Mouse (Mus musculus) liver, postnatal 0 days (tissue): ENCODE results near the gene Zfp384. TPM values are rescaled to one million over a fixed set of nuclear protein-coding genes. Genes with fewer than 3 reads are reported as not detected.

Experiments used
- ATAC-seq: fragments of 200-750 bp; cut with Nextera tagmentation; 2 replicates; pipeline ENCODE4 v1.8.0; 2017; ENCODE audit warnings: mild to moderate bottlenecking, moderate library complexity
- DNase-seq: peaks from one replicate; pipeline ENCODE4 v3.0.0-alpha.2; 2016
- H3K27ac ChIP-seq: fragments of 300-500 bp; sonication (generic); 2 replicates; pipeline ENCODE4 v1.5.1; 2014; ENCODE audit warnings: antibody characterized with exemption, moderate library complexity, mild to moderate bottlenecking, low read depth
- H3K27me3 ChIP-seq: fragments of 300-500 bp; sonication (generic); 2 replicates; pipeline ENCODE4 v1.6.1; 2014; ENCODE audit warnings: low read length, control low read depth, mixed read lengths; ENCODE audit not compliant: insufficient read depth
- H3K36me3 ChIP-seq: fragments of 300-500 bp; sonication (generic); replicated peaks from 2 replicates; pipeline ENCODE4 v1.6.1; 2014; ENCODE audit warnings: mild to moderate bottlenecking, control low read depth, low read length, moderate library complexity, mixed read lengths; ENCODE audit not compliant: insufficient read depth
- H3K4me1 ChIP-seq: fragments of 300-500 bp; sonication (generic); 2 replicates; pipeline ENCODE4 v1.6.1; 2014; ENCODE audit warnings: antibody characterized with exemption, mild to moderate bottlenecking, control low read depth; ENCODE audit not compliant: insufficient read depth
- H3K4me2 ChIP-seq: fragments of 300-500 bp; sonication (generic); 2 replicates; pipeline ENCODE4 v1.6.1; 2014; ENCODE audit warnings: low read depth, mild to moderate bottlenecking, low read length, moderate library complexity, mixed read lengths
- H3K4me3 ChIP-seq: fragments of 300-500 bp; sonication (generic); 2 replicates; pipeline ENCODE4 v1.5.1; 2014; ENCODE audit warnings: low read depth, low read length
- H3K9ac ChIP-seq: fragments of 300-500 bp; sonication (generic); replicated peaks from 2 replicates; pipeline ENCODE4 v1.6.1; 2014; ENCODE audit warnings: mild to moderate bottlenecking, moderate library complexity
- H3K9me3 ChIP-seq: fragments of 300-500 bp; sonication (generic); 2 replicates; pipeline ENCODE4 v1.6.1; 2016; ENCODE audit warnings: mild to moderate bottlenecking, control low read depth, low read length, mixed read lengths
- CTCF ChIP-seq: sonication (generic); IDR thresholded peaks from 2 replicates; pipeline ENCODE4 v1.5.1; 2016; ENCODE audit warnings: antibody characterized with exemption, low read depth
- EP300 ChIP-seq: IDR thresholded peaks from 2 replicates; pipeline ENCODE4 v1.6.1; 2016; ENCODE audit warnings: antibody characterized with exemption, low read depth, mild to moderate bottlenecking
- WGBS: fragments of 180-500 bp; shearing (Covaris S2); extraction: QIAGEN DNeasy Blood & Tissue Kit; methylation state at CpG from one replicate; pipeline ENCODE4 v1.1.7; 2014; ENCODE audit not compliant: insufficient replicate concordance; 5-methylcytosine and 5-hydroxymethylcytosine counted together
- polyA plus RNA-seq: library from polyadenylated mRNA; unstranded; fragments of >200 nt; fragmentation: Nextera tagmentation; extraction: Ambion mirVana; gene quantifications from 2 replicates; pipeline ENCODE4 v1.2.1, GENCODE M21; 2015

Zfp384 gene
- polyA plus RNA-seq, 1 experiment from 2014 or later: 3.3 TPM

- Histone ChIP-seq H3K9me3 (no peaks in the 10 kb centered on the region), H3K27ac (no peak within 1 kb of the TSS), H3K27me3 (no peaks in the 10 kb centered on the region), H3K4me2 (no peak within 1 kb of the TSS), H3K4me3 (no peak within 1 kb of the TSS), H3K9ac (no peak within 1 kb of the TSS), H3K36me3 (no peaks in the 10 kb centered on the region), H3K4me1 (peaks cover 21% of the 10 kb centered on the region)
- ATAC-seq (no peak), DNase-seq (no peak)
- 53% methylated on average over 8 of the region's 8 CpGs for WGBS
- TF ChIP-seq CTCF (no peak), EP300 (no peak)
Observed at GRCm38 (mm10) chr6:125067571-125067995, 58.6 kb downstream of the Zfp384 start, which contains the start of gene Lpar5. Lpar5 (plus strand) TSS chr6:125067920.

- DNase-seq: peak; percentile 51
- peak overlapping the region; percentile 67 for H3K4me2 ChIP-seq
- no peaks in the 10 kb centered on the region for H3K9me3 ChIP-seq
- WGBS: 37% methylated on average over 18 of the region's 18 CpGs
- peak overlapping the region; percentile 36 for H3K9ac ChIP-seq
- no peak for TF ChIP-seq CTCF
- TF ChIP-seq EP300: peak; percentile 66
- peaks cover 21% of the 10 kb centered on the region for H3K4me1 ChIP-seq
- peak overlapping the region; percentile 65 for H3K27ac ChIP-seq
- ATAC-seq: peak; percentile 88
- no peaks in the 10 kb centered on the region for H3K36me3 ChIP-seq
- H3K4me3 ChIP-seq: peak overlapping the region; percentile 38
- H3K27me3 ChIP-seq: no peaks in the 10 kb centered on the region; the same call in 1 of the 2 replicates
Observed at GRCm38 (mm10) chr6:125071170-125071895, 62.4 kb downstream of the Zfp384 start.

DNA sequence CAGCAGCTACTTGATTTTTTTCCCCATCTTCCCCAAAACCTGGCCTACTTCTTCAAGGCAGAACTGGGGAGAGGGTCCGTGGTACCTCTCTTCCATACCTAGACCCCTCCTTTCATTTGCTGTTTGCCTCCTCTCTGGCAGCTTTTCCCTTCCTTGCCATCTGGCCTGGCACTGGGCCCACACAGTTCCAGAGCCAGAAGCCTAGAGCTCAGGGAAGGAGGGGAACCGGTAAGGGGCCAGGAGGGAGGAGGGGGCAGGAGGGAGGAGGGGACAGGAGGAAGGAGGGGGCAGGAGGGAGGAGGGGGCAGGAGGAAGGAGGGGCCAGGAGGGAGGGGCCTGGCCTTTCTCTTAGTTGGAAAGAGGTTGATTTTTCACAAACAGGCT lies 62.9 kb downstream of the Zfp384 start:
- H3K27me3 ChIP-seq: no peaks in the 10 kb centered on the region; the same call in 1 of the 2 replicates
- no peak for TF ChIP-seq EP300
- no peak for TF ChIP-seq CTCF
- peaks cover 21% of the 10 kb centered on the region for H3K4me1 ChIP-seq
- 7% methylated on average over 2 of the region's 2 CpGs for WGBS
- peak overlapping the region; percentile 38; the same call in 1 of the 2 replicates for H3K4me3 ChIP-seq
- DNase-seq: peak; percentile 24
- no peaks in the 10 kb centered on the region for H3K9me3 ChIP-seq
- peak overlapping the region; percentile 67 for H3K4me2 ChIP-seq
- ATAC-seq: peak; percentile 12; the same call in 1 of the 2 replicates
- H3K36me3 ChIP-seq: no peaks in the 10 kb centered on the region
- H3K27ac ChIP-seq: peak overlapping the region; percentile 65
- H3K9ac ChIP-seq: peak overlapping the region; percentile 30

- Histone ChIP-seq H3K27ac (no peak overlapping the region), H3K4me2 (no peak overlapping the region), H3K4me1 (peaks cover 17% of the 10 kb centered on the region), H3K9me3 (no peaks in the 10 kb centered on the region), H3K36me3 (no peaks in the 10 kb centered on the region), H3K4me3 (no peak overlapping the region), H3K9ac (no peak overlapping the region), H3K27me3 (no peaks in the 10 kb centered on the region; the same call in 1 of the 2 replicates)
- DNase-seq: no peak
- no peak for TF ChIP-seq EP300
- no peak for TF ChIP-seq CTCF
- no peak for ATAC-seq
- 47% methylated on average over 8 of the region's 8 CpGs for WGBS
Observed at GRCm38 (mm10) chr6:125073825-125074224, 64.9 kb downstream of the Zfp384 start.

DNA sequence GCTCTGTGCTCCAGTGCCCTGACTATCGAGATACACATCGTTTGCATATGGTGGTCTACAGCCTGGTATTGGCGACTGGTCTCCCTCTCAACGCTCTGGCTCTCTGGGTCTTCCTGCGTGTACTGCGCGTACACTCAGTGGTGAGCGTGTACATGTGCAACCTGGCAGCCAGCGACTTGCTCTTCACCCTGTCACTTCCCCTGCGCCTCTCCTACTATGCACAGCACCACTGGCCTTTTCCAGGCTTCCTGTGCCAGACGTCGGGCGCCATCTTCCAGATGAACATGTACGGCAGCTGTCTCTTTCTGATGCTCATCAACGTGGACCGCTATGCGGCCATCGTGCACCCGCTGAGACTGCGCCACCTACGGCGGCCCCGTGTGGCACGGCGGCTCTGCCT lies 72.4 kb downstream of the Zfp384 start:
- WGBS: 67% methylated on average over 25 of the region's 25 CpGs
- Histone ChIP-seq H3K4me3 (peak overlapping the region; percentile 29; the same call in 1 of the 2 replicates), H3K9ac (peak overlapping the region; percentile 21; the same call in 1 of the 2 replicates), H3K27me3 (no peaks in the 10 kb centered on the region), H3K4me2 (peak overlapping the region; percentile 73), H3K36me3 (no peaks in the 10 kb centered on the region), H3K27ac (no peak overlapping the region), H3K4me1 (0 out of 2 replicates have a peak, but pooled peaks cover 8% of the 10 kb centered on the region), H3K9me3 (no peaks in the 10 kb centered on the region)
- TF ChIP-seq EP300 (no peak), CTCF (no peak)
- ATAC-seq (no peak), DNase-seq (no peak)

DNA sequence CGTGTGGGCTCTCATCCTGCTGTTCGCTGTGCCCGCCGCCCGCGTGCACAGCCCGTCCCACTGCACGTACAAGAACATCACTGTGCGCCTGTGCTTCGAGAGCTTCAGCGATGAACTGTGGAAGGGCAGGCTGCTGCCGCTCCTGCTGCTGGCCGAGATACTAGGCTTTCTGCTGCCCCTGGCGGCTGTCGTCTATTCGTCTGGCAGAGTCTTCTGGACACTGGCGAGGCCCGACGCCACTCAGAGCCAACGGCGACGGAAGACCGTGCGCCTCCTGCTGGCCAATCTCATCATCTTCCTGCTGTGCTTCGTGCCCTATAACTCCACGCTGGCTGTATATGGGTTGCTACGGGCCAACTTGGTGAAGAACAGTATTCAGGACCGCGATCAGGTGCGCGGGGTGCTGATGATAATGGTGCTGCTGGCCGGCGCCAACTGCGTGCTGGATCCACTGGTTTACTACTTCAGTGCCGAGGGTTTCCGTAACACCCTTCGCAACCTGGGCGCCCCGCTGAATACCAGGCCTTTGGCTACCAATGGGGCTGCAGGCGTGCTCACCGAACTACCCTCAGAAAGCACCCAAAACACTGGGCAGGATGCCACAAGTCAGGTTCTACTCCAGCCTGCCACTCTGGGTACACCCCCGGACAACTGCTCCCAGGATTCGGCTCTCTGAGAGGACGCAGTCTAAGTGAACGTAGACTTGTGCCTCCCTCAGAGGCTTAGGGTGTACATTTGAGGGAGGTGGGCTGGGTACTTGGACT lies 73.0 kb downstream of the Zfp384 start:
- ATAC-seq (peak; percentile 85), DNase-seq (peak; percentile 89)
- Histone ChIP-seq H3K4me2 (peak overlapping the region; percentile 73), H3K4me3 (peak overlapping the region; percentile 29; the same call in 1 of the 2 replicates), H3K4me1 (0 out of 2 replicates have a peak, but pooled peaks cover 8% of the 10 kb centered on the region), H3K9ac (peak overlapping the region; percentile 21; the same call in 1 of the 2 replicates), H3K9me3 (no peaks in the 10 kb centered on the region), H3K27me3 (no peaks in the 10 kb centered on the region), H3K36me3 (no peaks in the 10 kb centered on the region), H3K27ac (no peak overlapping the region)
- TF ChIP-seq EP300 (no peak), CTCF (peak; percentile 93)
- WGBS: 47% methylated on average over 45 of the region's 45 CpGs
